Mouse (Mus musculus) cerebellum, adult 8-10 months (tissue): ENCODE data around the gene Pik3r2.
A peak's percentile ranks its signal among the peaks of the same experiment; 100 is the strongest.

ENCODE experiments used
- DNase-seq: peaks from one replicate; pipeline ENCODE4 v3.0.0; 2022

The Pik3r2 gene

GRCm38 (mm10) chr8:70730956-70731355 lies 45.6 kb downstream of the Pik3r2 start:
- no peak for DNase-seq

DNA sequence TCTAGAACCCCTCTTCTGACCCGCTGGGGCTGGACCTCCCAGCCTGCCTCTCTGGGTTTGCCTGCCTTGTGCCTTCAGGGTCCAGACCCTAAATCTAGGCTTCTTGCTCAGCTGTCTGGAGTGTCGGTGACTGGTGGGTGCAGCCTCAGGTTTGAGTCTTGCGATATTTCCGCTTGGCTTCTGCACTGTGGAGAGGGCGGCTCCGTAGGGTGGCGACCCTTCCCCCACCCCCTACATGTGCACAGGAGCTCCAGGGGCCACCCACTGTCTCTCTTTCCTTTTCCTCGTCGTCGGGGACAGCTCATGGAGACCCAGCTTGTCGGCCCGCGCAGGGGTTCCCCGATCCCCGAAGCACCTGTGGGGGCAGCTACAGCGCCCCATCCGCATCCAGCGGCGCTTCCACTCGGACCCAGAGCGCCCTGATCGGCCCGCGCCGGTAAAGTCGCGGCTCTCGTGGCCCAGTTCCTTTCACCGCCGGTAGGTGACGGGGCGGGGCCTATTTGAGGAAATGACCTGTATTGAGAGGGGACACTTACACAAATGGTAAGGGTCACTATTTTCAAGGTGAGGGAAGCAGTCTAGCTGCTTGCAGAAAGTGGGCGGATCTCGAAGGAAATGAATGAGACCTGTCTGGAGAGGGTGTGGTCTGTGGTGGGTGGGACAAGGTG lies 46.6 kb downstream of the Pik3r2 start:
- no peak for DNase-seq

- DNase-seq, result no peak
Measured at GRCm38 (mm10) chr8:70726721-70727120, 49.8 kb downstream of the Pik3r2 start.

DNA sequence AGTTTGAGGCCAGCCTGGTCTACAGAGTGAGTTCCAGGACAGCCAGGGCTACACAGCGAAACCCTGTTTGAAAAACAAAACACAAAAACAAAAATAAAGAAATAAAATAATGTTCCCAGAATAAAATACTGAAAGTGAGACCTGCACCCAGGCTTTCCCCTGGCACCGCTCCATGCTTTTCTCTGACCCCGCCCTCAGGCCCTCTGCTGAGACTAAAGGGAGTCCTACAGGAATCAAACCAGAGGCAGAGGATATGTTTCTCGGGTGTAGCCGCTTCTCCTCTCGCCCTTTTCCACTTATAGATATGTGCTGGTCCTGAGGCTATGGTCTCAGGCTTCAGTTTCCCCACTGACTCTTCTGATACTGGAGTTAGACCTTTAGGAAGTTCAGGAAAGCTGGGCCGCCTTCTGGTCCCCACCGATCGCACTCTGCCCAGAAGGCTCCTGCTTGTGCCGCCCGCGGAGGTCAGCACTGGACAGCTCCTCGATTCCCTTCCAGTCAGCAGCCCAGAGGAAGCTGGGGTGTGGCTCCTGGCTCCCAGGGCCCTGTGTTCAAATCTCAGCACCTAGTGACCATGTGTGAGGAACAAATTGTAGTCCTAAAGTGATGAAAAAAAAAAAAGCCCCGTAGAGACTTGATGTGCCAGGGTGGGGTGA lies 50.6 kb downstream of the Pik3r2 start:
- no peak for DNase-seq

GRCm38 (mm10) chr8:70724216-70724615 lies 52.3 kb downstream of the Pik3r2 start:
- DNase-seq, result no peak

GRCm38 (mm10) chr8:70723486-70724210 lies 52.9 kb downstream of the Pik3r2 start, which contains the start of gene Pde4c:
Pde4c (plus strand) TSS chr8:70723720.
- no peak for DNase-seq

GRCm38 (mm10) chr8:70721601-70722000 lies 54.9 kb downstream of the Pik3r2 start:
- no peak for DNase-seq

DNA sequence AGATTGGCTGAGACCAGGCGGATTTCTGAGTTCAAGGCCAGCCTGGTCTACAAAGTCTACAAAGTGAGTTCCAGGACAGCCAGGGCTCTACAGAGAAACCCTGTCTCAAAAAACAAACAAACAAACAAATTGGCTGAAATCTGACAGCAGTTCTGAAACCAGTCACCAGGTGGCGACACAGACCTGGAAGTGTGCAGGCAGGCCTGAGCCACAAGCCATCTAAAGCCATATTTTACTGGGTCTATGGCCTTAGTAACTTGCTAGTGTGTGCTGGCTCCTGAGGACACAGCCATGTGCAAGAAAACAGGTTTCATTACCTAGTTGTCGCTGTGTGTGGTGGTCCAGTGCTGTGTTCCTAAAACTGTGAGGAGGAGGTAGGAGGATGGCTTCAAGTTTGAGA lies 55.8 kb downstream of the Pik3r2 start:
- peak; percentile 85 for DNase-seq

DNA sequence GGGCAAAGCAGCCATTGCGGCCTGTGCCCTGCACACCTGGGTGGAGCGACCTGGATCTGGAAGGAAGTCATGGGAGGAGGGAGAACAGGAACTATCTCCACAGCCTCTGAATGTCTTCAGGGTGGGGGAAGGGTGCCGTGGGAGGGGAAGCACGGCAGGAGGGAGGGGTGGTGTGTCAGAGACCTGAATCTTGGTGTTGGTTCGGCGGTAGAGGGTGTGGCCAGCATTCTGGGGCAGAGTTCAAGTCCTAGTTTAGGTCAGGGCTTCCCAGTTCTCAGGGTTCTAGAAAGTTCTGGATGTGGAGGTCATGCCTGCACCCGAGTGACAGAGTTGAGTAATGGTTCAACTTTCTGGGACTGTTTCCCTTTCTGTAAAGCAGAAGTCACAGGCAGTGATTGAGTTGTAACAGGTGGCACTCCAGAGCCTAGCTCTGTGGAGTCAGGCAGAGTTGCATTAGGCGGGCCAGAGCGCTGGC lies 56.7 kb downstream of the Pik3r2 start:
- no peak for DNase-seq

DNA sequence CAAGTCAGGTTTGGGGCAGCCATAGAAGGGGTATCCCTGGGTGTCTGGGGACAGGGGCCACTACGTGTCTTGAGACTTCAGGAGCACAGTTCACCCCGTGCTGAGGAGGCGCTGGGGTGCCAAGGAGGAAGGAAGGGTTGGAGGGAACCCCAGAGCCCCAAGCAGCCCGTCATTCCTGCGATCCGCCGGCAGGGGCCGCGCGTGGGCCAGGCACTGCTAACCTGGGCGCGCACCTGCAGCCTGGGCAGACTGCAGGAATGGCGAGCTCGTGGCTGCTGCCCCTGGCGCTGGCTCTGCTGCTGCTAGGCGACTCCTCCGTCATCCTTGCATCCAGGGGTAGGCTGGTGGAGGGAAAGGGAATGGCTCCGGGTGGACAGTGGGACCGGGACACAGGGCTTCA lies 58.2 kb downstream of the Pik3r2 start, which contains the start of gene Gm3336:
TSS of gene Gm3336 (plus strand) at position 247 of the 400 bp plus-strand sequence.
- DNase-seq, result peak; percentile 80
